Mouse (Mus musculus) midbrain, embryonic 14.5 days (tissue): ENCODE data around the gene Gm10647. TPM values are rescaled to one million over a fixed set of nuclear protein-coding genes. Genes with fewer than 3 reads are reported as not detected.
"Not testable (repeated sequence)": the region's sequence is repeated elsewhere in the genome, so short reads cannot be mapped to it uniquely, and the experiment has no call there.

Experiments used
- ATAC-seq: fragments of 200-750 bp; cut with Nextera tagmentation; 2 replicates; pipeline ENCODE4 v1.8.0; 2017; ENCODE audit warnings: moderate number of reproducible peaks, moderate library complexity; ENCODE audit not compliant: low FRiP score, low TSS enrichment
- DNase-seq: peaks from one replicate; pipeline ENCODE4 v3.0.0-alpha.2; 2015
- H3K27ac ChIP-seq: fragments of 300-500 bp; sonication (generic); replicated peaks from 2 replicates; pipeline ENCODE4 v1.5.1; 2014; ENCODE audit warnings: mild to moderate bottlenecking, low read depth, low read length, moderate library complexity
- H3K27me3 ChIP-seq: fragments of 300-500 bp; sonication (generic); 2 replicates; pipeline ENCODE4 v1.6.1; 2014; ENCODE audit warnings: low read length, control low read depth, mixed read lengths; ENCODE audit not compliant: control insufficient read depth, insufficient read depth
- H3K36me3 ChIP-seq: fragments of 300-500 bp; sonication (generic); 2 replicates; pipeline ENCODE4 v1.6.1; 2014; ENCODE audit warnings: low read length, control low read depth; ENCODE audit not compliant: control insufficient read depth, insufficient read depth
- H3K4me1 ChIP-seq: fragments of 300-500 bp; sonication (generic); 2 replicates; pipeline ENCODE4 v1.6.1; 2014; ENCODE audit warnings: mild to moderate bottlenecking, antibody characterized with exemption, low read length, control low read depth; ENCODE audit not compliant: control insufficient read depth, insufficient read depth
- H3K4me2 ChIP-seq: fragments of 300-500 bp; sonication (generic); 2 replicates; pipeline ENCODE4 v1.6.1; 2014; ENCODE audit warnings: mild to moderate bottlenecking, low read length, moderate library complexity
- H3K4me3 ChIP-seq: fragments of 300-500 bp; sonication (generic); replicated peaks from 2 replicates; pipeline ENCODE4 v1.5.1; 2014; ENCODE audit warnings: low read depth, low read length
- H3K9ac ChIP-seq: fragments of 300-500 bp; sonication (generic); replicated peaks from 2 replicates; pipeline ENCODE4 v1.6.1; 2014; ENCODE audit warnings: mild to moderate bottlenecking, low read length, moderate library complexity
- H3K9me3 ChIP-seq: fragments of 300-500 bp; sonication (generic); 2 replicates; pipeline ENCODE4 v1.6.1; 2016; ENCODE audit warnings: low read length, control low read depth, mixed read lengths; ENCODE audit not compliant: control insufficient read depth
- WGBS: fragments of 180-500 bp; shearing (Covaris S2); extraction: QIAGEN DNeasy Blood & Tissue Kit; methylation state at CpG from one replicate; pipeline ENCODE4 v1.1.7; 2014; 5-methylcytosine and 5-hydroxymethylcytosine counted together
- polyA plus RNA-seq: library from polyadenylated mRNA; unstranded; fragments of >200 nt; fragmentation: Nextera tagmentation; extraction: Ambion mirVana; gene quantifications from 2 replicates; pipeline ENCODE4 v1.2.1, GENCODE M21; 2014

Gene Gm10647
- polyA plus RNA-seq, 1 experiment from 2014 or later: 0.11 TPM

DNA sequence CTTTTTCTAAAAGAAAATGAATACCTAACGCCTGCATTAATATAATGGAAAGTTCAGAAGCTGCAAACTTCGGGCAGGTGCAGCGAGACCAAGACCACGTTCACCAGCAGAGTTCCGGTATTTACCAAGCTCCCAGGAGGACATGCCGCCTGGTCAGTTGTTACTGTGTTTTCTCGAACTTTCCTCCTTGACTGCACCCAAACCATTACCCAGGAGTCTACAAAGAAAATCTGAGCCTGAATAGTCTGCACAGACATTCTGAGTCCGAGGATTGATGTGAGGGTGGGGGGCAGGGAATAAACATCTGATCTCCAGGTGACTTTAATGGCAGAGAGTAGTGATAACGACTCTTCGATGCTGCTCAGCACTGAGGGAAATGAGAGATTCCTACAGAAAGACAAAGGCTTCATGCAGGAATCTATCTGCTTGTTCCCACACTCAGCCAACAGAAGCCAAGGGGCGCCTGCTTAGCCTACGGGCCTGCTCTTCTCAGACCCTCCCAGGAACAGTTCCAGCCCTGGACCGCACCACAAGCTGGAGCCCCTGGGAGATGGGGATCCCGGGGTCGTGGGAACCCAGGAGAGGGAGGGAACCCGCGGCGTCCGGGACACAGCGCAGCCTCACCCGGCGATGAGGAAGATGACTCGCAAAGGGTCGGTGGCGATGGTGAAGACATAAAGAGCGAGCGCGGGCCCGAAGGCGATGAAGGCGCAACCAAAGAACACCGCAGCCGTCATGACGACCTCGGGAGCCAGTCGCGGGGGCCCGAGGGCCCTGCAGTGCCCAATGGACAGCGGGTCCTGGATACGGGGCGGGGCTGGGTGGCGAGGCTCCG, 2.0 kb upstream of the Gm10647 start:
- 1% methylated on average over 43 of the region's 43 CpGs for WGBS

DNA sequence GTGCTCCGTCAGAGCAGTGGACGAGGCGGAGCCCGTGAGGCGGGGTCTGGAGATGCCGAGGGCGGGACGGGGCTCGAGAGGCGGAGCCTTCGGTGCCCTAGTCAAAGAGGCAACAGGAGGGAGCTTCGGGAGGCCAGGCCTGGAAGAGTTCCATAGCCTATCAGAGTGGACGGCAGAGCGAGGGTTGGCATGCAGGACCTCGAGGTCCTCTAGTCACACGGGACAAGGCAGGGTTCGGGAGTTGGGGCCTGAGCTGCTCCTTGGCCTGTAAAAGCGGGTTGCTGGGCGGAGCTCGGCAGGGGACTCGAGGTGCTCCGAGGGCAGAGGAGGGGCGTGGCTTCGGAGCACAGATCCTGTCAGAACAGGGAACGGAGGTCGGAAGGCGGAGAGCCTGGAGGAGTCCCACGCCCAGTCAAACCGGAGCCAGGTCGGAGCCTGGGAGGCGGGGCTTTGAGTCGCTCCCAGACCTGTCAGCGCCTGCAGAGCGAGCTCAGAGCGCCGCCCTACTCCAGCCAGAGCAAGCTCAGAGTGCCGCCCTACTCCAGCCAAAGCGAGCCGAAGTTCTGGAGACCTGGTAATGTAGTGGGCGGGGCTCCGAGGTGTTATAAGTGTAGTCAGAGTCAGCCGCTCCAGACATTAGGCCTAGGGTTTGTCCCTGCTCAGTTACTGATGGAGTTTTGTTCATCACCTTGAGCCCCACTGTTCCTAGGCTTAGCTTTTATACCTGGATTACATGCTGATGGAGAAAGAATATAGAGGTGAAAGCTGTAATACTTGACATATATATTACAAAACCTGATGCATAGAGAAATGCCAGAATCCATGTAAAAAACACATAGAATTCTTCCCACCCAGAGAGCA, 1.1 kb upstream of the Gm10647 start, which contains the start of gene Aph1b:
TSS of gene Aph1b (minus strand) at position 27 of the 861 bp plus-strand sequence.
- Histone ChIP-seq H3K27ac (peak within 1 kb of the TSS; percentile 88), H3K36me3 (no peaks in the 10 kb centered on the region), H3K4me1 (peaks cover 6% of the 10 kb centered on the region; the same call in 1 of the 2 replicates), H3K4me3 (peak within 1 kb of the TSS; percentile 68), H3K4me2 (peak within 1 kb of the TSS; percentile 68), H3K27me3 (no peaks in the 10 kb centered on the region), H3K9ac (peak within 1 kb of the TSS; percentile 87), H3K9me3 (no peaks in the 10 kb centered on the region)
- peak; percentile 95 for DNase-seq
- ATAC-seq: peak; percentile 98
- WGBS: under 1% methylated on average over 42 of the region's 42 CpGs

More for the DNA sequence above, 2.0 kb upstream of the Gm10647 start:
- H3K9ac ChIP-seq: peak overlapping the region; percentile 87
- peak overlapping the region; percentile 68 for H3K4me2 ChIP-seq
- H3K27ac ChIP-seq: peak overlapping the region; percentile 88
- H3K4me3 ChIP-seq: peak overlapping the region; percentile 68
- peak; percentile 73 for ATAC-seq
- no peaks in the 10 kb centered on the region for H3K9me3 ChIP-seq
- H3K4me1 ChIP-seq: peaks cover 6% of the 10 kb centered on the region; the same call in 1 of the 2 replicates
- no peak for DNase-seq
- no peaks in the 10 kb centered on the region for H3K27me3 ChIP-seq
- H3K36me3 ChIP-seq: peaks cover 6% of the 10 kb centered on the region

DNA sequence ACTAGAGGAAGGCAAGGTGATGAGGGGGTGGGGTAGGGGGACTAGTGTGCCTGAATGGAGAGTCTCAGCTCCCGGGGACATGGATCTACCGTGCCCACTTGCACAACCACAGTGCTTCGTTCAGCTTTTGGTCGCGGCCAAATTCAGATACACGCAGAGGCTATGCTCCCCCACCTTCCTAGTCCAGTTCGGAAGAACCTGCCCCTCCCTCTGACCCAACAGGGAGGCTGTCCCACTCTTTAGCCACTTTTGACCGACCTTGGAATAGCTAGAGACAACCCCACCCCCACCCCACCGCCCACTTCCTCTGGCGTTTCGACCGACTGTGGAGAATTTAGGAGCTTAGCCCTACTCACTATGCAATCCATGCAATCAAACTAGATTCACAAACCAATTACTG, 5.1 kb downstream of the Gm10647 start:
- H3K4me1 ChIP-seq: no peaks in the 10 kb centered on the region
- no peaks in the 10 kb centered on the region for H3K9me3 ChIP-seq
- no peaks in the 10 kb centered on the region for H3K27me3 ChIP-seq
- WGBS: 51% methylated on average over 12 of the region's 12 CpGs
- H3K36me3 ChIP-seq: no peaks in the 10 kb centered on the region
- DNase-seq: no peak
- ATAC-seq: no peak
- no peak overlapping the region for H3K4me2 ChIP-seq
- H3K9ac ChIP-seq: no peak overlapping the region
- H3K4me3 ChIP-seq: no peak overlapping the region
- no peak overlapping the region for H3K27ac ChIP-seq

DNA sequence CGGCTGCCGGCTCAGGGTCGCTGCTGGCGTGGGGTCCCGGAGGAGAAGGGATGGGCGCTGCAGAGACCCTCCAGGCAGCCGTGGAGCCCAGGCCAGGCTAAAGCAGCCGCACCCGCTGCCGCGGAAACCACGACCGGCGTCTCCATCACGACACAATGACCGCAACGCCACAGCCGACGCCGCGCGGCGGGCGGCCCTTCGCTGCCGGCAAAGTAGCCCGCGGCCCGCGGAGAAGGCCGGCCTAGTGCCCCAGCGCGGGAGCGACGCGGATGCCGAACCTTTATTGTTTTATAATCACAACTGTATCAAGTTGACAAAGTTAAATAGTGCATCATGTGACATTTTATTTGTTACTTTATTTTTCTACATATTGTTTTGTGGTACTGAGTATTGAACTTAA, 9.1 kb downstream of the Gm10647 start:
- H3K9ac ChIP-seq, ATAC-seq, H3K27ac ChIP-seq, H3K27me3 ChIP-seq, H3K4me1 ChIP-seq, H3K9me3 ChIP-seq, H3K36me3 ChIP-seq: not testable (repeated sequence)
- Histone ChIP-seq H3K4me3 (peak overlapping the region; percentile 23), H3K4me2 (peak overlapping the region; percentile 49)
- peak; percentile 63 for DNase-seq
- under 1% methylated on average over 31 of the region's 37 CpGs for WGBS

DNA sequence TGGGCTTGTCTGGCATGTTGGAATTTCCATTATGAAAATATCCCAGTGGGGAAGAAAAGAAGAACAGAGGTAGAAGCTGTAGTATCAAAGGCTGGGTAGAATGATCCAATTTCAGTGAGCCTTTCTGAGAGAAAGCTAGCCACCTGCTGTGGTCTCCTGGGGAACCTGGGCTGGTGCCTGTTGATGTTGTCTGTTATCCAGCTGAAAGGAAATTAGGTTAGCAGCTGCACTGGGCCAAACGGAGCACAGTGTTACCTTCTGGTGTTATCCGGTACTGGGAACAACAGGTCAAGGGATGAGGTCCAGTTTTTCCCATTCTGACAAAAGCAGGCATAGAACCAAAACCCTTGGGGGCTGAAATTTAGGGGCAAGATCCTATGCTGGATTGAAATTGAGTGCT, 16.6 kb downstream of the Gm10647 start:
- H3K27ac ChIP-seq: no peak overlapping the region
- no peaks in the 10 kb centered on the region for H3K9me3 ChIP-seq
- no peak for DNase-seq
- H3K9ac ChIP-seq: no peak overlapping the region
- H3K4me2 ChIP-seq: no peak overlapping the region
- ATAC-seq: no peak
- H3K36me3 ChIP-seq: no peaks in the 10 kb centered on the region
- peaks cover 2% of the 10 kb centered on the region; the same call in 1 of the 2 replicates for H3K27me3 ChIP-seq
- WGBS: 15% methylated on average over 2 of the region's 2 CpGs
- 0 out of 2 replicates have a peak, but pooled peaks cover 4% of the 10 kb centered on the region for H3K4me1 ChIP-seq
- no peak overlapping the region for H3K4me3 ChIP-seq

DNA sequence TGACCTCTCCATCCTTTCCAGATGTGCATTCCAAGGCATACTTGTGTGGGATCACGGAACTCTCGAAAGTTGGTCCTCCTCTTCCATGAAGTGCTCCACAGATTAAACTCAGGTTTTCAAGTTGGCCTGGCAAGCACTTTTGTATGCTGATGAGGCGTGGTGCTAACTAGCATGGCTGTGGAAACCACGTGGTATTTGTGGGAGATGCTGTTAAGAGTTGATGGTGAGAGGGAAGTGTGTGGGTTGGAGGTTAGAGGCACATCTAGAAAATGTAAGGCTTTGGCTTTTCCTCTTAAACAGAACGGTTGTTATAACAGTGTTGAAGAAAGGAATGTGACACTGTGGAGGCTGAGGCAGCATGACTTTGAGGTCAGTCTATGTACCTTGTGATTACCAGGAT, 24.2 kb downstream of the Gm10647 start:
- no peak overlapping the region for H3K4me2 ChIP-seq
- no peaks in the 10 kb centered on the region for H3K4me1 ChIP-seq
- H3K27me3 ChIP-seq: no peaks in the 10 kb centered on the region
- WGBS: 83% methylated on average over 5 of the region's 5 CpGs
- H3K9ac ChIP-seq: no peak overlapping the region
- no peak for ATAC-seq
- H3K4me3 ChIP-seq: no peak overlapping the region
- no peaks in the 10 kb centered on the region for H3K9me3 ChIP-seq
- H3K27ac ChIP-seq: no peak overlapping the region
- H3K36me3 ChIP-seq: no peaks in the 10 kb centered on the region
- DNase-seq: no peak

DNA sequence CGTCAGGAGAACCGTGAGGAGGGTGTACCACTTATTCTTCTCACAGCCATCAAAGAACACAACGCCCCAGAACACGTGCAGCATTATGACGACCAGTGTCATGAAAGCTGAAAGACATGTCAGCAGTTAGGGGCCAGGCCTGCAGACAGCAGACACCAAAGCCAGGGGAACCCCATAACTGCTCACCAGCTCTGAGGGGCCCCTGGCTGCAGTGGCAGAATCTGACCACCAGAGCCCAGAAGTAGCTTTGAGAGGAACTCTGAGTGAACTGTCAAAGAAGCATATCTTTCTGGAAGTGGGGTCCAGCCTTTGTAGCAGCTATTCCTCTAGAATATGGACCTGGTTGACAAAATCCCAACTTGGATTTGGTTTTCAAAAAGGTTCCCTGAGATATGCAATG, 25.4 kb downstream of the Gm10647 start:
- not testable (repeated sequence) for H3K9ac ChIP-seq, H3K36me3 ChIP-seq, H3K4me2 ChIP-seq, H3K27ac ChIP-seq, DNase-seq, H3K4me1 ChIP-seq, H3K9me3 ChIP-seq, H3K4me3 ChIP-seq, H3K27me3 ChIP-seq, ATAC-seq
- no CpG with 5 or more reads among the region's 5 CpGs for WGBS

DNA sequence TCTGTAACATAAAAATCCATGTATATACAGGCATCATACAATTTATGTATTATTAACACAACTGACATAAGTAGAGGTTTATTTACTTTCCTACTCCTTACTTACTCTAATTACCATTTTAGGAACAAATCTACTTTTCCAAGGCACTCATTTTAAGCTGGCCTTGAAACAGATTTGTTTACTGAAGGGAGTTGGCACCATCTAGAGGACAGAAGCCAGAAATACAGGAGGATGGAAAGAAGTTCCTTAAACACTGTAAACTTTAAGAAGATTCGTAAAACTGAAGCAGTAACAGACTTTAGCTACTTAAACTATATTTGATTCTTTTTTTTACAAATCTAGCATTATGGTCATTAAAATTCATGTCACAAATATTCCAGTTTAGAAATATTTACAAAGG, 29.2 kb downstream of the Gm10647 start:
- H3K4me1 ChIP-seq: no peaks in the 10 kb centered on the region
- H3K36me3 ChIP-seq: no peaks in the 10 kb centered on the region
- H3K27ac ChIP-seq: no peak overlapping the region
- peak; percentile 86 for DNase-seq
- no peak overlapping the region for H3K9ac ChIP-seq
- H3K27me3 ChIP-seq: no peaks in the 10 kb centered on the region
- 51% methylated on average over 1 of the region's 1 CpGs for WGBS
- H3K4me2 ChIP-seq: no peak overlapping the region
- no peak for ATAC-seq
- H3K9me3 ChIP-seq: no peaks in the 10 kb centered on the region
- no peak overlapping the region for H3K4me3 ChIP-seq
